Mouse (Mus musculus): ENCODE results near the gene Ncam1.

DNA sequence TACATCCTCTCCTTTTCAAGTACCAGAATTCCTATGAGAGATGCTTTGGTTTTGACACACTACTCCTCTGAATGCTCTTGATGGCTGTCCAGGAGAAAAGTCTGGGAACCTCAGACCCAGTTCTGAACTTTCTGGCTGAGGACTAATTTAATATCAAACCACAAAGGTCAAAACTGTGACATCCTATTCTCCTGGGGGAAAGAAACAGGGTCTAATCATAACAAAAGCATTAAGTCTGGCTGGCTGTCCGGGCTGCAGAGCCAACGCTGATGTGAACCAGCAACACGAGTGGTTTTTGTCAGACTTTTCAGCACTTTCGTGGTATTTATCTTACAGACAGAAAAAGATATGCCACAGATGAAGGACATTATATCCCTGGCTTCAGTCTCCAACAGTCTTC is 192.9 kb downstream of the Ncam1 start:
- TF ChIP-seq CTCF (IDR thresholded peaks at IDR 0.05; ENCODE audit: borderline replicate concordance, control insufficient read depth, extremely low read depth, insufficient read depth, low read length, poor library complexity): no peak
- no peak for TF ChIP-seq POLR2A (IDR thresholded peaks at IDR 0.05; ENCODE audit: control insufficient read depth, extremely low read depth, insufficient read depth, low read length, poor library complexity)

Measured in thymus, adult 2 months (tissue).